ENCODE assay signal across 18 mouse cellular contexts in genomic region chr17:30210262-30210661, GRCm38 (mm10).
DNase-seq lines count a peak whose midpoint lies in the region; ATAC-seq and TF ChIP-seq lines count a peak whose summit lies in the region.
"Had no signal": no experiment of that assay in that cellular context is flagged by ENCODE, and none has a peak within 500 bp of the region (broad histone marks: within the 10 kb centered on the region; RNA-seq: fewer than 3 reads in every experiment).

No protein-coding gene starts in this region.

- no peak overlapping the region for H3K4me2 ChIP-seq in liver, embryonic 12.5 days
- H3K4me2 ChIP-seq: forebrain, embryonic 15.5 days; hindbrain, embryonic 14.5 days; intestine, embryonic 15.5 days had no signal

- DNase-seq in cerebellum, adult 11 months = peak; percentile 36
- no peak for DNase-seq in cerebellum, postnatal 4 days (ENCODE audit: low spot score in 2 of 2)
- DNase-seq in liver, adult 2 months (ENCODE audit: extremely low read depth, low read depth, low spot score) = peak; percentile 77
- DNase-seq in cerebellum, adult 9-11 months = peak; percentile 67
- DNase-seq in limb, embryonic 10.5 days (ENCODE audit: low spot score) = no peak
- DNase-seq in right cerebral cortex, adult 2 months (ENCODE audit: low spot score in 2 of 2) = no peak
- DNase-seq: adrenal gland, postnatal 10 days; B cell, adult 2 months; heart, adult 18-20 months; heart, postnatal 14 days had no signal

- TF ChIP-seq POLR2A in liver, adult 2 months (IDR thresholded peaks at IDR 0.05; ENCODE audit: extremely low read depth, insufficient read depth, low read length) = no peak

- no peak overlapping the region for H3K4me3 ChIP-seq in liver, adult 2 months (ENCODE audit: insufficient read depth, low read depth, low read length)
- H3K4me3 ChIP-seq in liver, embryonic 12.5 days = no peak overlapping the region
- H3K4me3 ChIP-seq in limb, embryonic 10.5 days = no peak overlapping the region
- H3K4me3 ChIP-seq: forebrain, embryonic 15.5 days; heart, embryonic 10.5 days; hindbrain, embryonic 10.5 days; intestine, embryonic 15.5 days had no signal

- no peaks in the 10 kb centered on the region for H3K9me3 ChIP-seq in liver, embryonic 12.5 days (replicated peaks)
- no peaks in the 10 kb centered on the region for H3K9me3 ChIP-seq in limb, embryonic 10.5 days (replicated peaks)
- H3K9me3 ChIP-seq: forebrain, embryonic 15.5 days; G1E; heart, embryonic 10.5 days; hindbrain, embryonic 10.5 days; intestine, embryonic 15.5 days had no signal

- no peaks in the 10 kb centered on the region for H3K27me3 ChIP-seq in liver, adult 2 months (ENCODE audit: control insufficient read depth, insufficient read depth, low read length)
- H3K27me3 ChIP-seq in liver, embryonic 12.5 days (replicated peaks) = no peaks in the 10 kb centered on the region
- H3K27me3 ChIP-seq in limb, embryonic 10.5 days (ENCODE audit: low read depth, poor library complexity, severe bottlenecking) = no peaks in the 10 kb centered on the region
- H3K27me3 ChIP-seq: forebrain, embryonic 15.5 days; intestine, embryonic 15.5 days had no signal

- peaks cover 7% of the 10 kb centered on the region for H3K36me3 ChIP-seq in liver, adult 2 months (ENCODE audit: control insufficient read depth, insufficient read depth, low read length)
- peaks cover 41% of the 10 kb centered on the region for H3K36me3 ChIP-seq in liver, embryonic 12.5 days
- peaks cover 75% of the 10 kb centered on the region for H3K36me3 ChIP-seq in limb, embryonic 10.5 days

- no peak overlapping the region for H3K9ac ChIP-seq in liver, adult 2 months (ENCODE audit: low read depth, low read length)
- H3K9ac ChIP-seq in liver, embryonic 12.5 days = no peak overlapping the region
- H3K9ac ChIP-seq: forebrain, embryonic 15.5 days; hindbrain, embryonic 14.5 days; intestine, embryonic 15.5 days had no signal

- H3K79me2 ChIP-seq in liver, adult 2 months (ENCODE audit: control insufficient read depth, insufficient read depth, low read length) = no peaks in the 10 kb centered on the region

- no peak overlapping the region for H3K27ac ChIP-seq in liver, adult 2 months (replicated peaks; ENCODE audit: insufficient read depth, low read depth, low read length)
- no peak overlapping the region for H3K27ac ChIP-seq in liver, embryonic 12.5 days
- no peak overlapping the region; the same call in 1 of the 2 replicates for H3K27ac ChIP-seq in limb, embryonic 10.5 days
- H3K27ac ChIP-seq: forebrain, embryonic 15.5 days; hindbrain, embryonic 10.5 days; hindbrain, embryonic 14.5 days; intestine, embryonic 15.5 days had no signal

- TF ChIP-seq CTCF in liver, adult 2 months (IDR thresholded peaks at IDR 0.05; ENCODE audit: low read depth, low read length) = no peak

- no peak for ATAC-seq in liver, embryonic 12.5 days
- ATAC-seq: CD4-positive, CD25-positive, alpha-beta regulatory T cell, adult 4 months; forebrain, embryonic 15.5 days; intestine, embryonic 15.5 days had no signal

- H3K4me1 ChIP-seq in liver, adult 2 months (ENCODE audit: control insufficient read depth, insufficient read depth, low read length) = no peaks in the 10 kb centered on the region
- H3K4me1 ChIP-seq in liver, embryonic 12.5 days = peaks cover 14% of the 10 kb centered on the region
- H3K4me1 ChIP-seq in limb, embryonic 10.5 days = peaks cover 22% of the 10 kb centered on the region
- H3K4me1 ChIP-seq: intestine, embryonic 15.5 days had no signal

- WGBS in liver, adult 2 months = 59% methylated on average over 8 of the region's 8 CpGs
- 80% methylated on average over 8 of the region's 8 CpGs for WGBS in liver, embryonic 12.5 days (ENCODE audit: insufficient replicate concordance)
- WGBS in limb, embryonic 10.5 days = 95% methylated on average over 8 of the region's 8 CpGs

Comparison
In these comparisons a context has a peak if more than half of its experiments do, and no peak if none do; other contexts are left out.
1. DNase-seq: peak in cerebellum, adult 11 months (single experiment), liver, adult 2 months (single experiment) and cerebellum, adult 9-11 months (single experiment); none in cerebellum, postnatal 4 days (0 of 2), limb, embryonic 10.5 days (single experiment) and right cerebral cortex, adult 2 months (0 of 2).